Mouse (Mus musculus) kidney, adult 2 months (tissue): ENCODE measurements at regions not wholly inside any gene's neighbourhood (a gene's known extent, or its start where the extent isn't known, plus 50 kb on each side); places are given as distances from the start of the nearest gene placed in this dataset.

Source experiments
- CTCF ChIP-seq: fragments of 200-500 bp; conservative IDR thresholded peaks from 2 replicates; pipeline ENCODE4 v1.5.1; 2011; ENCODE audit warnings: low read depth, mild to moderate bottlenecking, control low read depth, low read length, moderate library complexity, mixed read lengths; ENCODE audit not compliant: insufficient read depth, insufficient read length
- POLR2A ChIP-seq: fragments of 200-500 bp; IDR thresholded peaks from one replicate; pipeline ENCODE4 v1.6.1; 2011; ENCODE audit warnings: low read depth, low read length, control low read depth

DNA sequence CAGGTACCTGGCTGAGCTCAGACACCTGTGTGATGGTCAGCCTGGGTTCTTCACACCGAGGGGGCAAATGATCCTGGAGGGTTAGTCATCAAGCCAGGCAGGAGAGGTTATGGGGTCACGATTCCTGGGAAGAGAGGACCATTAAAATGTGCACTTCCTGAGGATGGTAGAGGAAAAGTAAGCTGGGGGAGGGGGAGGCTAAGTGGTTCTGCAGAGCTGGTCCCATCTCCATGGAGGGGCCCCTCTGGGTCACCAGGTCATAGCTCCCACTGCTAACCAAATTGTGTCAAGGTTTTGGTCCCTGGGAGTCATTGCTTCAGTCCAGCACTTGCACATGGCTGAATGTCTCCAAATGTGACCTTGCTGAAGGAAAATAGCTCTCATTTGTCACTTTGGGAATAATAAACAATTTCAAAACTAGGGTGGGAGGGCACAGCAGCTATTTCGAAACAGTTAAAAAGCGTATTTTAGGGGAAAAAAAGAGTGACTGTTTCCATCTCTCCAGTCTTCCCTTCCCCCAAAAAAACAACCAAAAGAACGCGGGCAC is 395.5 kb downstream of the Wdr11 start:
- TF ChIP-seq POLR2A (no peak), CTCF (no peak)
